Mouse (Mus musculus): ENCODE measurements around the gene Iqgap1. TPM values are rescaled to one million over a fixed set of nuclear protein-coding genes. Genes with fewer than 3 reads are reported as not detected.

The Iqgap1 gene
- total RNA-seq (2014; rRNA removed), result 20.6 and 31.0 TPM in 2 replicates
- 11.3 and 12.3 TPM in 2 replicates for polyA plus RNA-seq (2015; fragmentation: Nextera tagmentation; extraction: Ambion mirVana)

DNA sequence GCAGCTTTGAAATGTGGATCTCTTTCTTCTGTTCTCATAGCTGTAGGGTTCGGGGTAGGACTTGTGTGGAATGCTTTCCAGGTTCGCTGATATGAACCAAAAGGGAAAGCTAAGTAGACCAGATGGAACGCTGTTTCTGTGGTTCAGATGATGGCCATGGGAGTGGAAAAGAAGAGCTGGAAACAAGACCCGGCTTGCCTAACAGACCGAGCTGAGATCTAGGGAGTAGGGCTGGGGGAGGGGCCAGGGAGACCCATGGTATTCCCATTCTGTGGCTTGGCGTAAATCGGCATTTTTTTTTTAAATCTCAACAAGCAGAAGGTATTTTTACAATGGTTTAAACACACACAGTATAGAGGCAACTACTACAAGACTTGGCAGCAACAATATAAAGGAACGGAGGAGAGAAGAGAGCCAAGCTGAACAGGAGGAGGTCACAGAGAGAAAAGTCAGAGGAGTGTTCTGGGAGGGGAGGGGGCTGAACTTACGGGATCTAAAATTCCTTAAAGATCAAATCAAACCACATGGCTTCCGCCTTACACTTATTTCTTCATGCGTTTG lies at the start of gene Iqgap1:
TSS of gene Iqgap1 (minus strand) at position 132 of the 561 bp plus-strand sequence.
- no peak for ATAC-seq (ENCODE audit: low FRiP score)
- TF ChIP-seq CTCF (IDR thresholded peaks at IDR 0.05), result no peak

DNA sequence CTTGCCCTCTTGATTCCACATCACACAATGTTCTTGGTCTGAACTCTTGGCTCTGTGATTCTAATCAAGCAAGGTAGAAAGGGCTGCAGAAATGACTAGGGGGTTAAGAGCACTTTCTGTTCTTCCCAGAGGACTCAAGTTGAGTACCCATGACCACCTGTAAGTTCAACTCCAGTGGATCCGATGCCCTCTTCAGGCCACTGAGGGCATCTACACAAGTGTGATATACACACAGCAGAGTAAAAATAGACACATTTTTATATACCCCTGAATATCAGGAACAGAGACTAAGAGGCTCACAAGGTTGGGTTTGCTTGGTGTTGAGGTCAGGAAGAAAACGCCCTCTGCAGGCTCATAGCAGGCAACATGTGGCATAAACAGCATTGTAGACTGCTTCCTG lies 47.9 kb upstream of the Iqgap1 start:
- Histone ChIP-seq H3K4me1 (ENCODE audit: insufficient read depth, low read length) (no peaks in the 10 kb centered on the region), H3K4me3 (ENCODE audit: low read depth, low read length) (no peak overlapping the region), H3K4me2 (ENCODE audit: low read depth, low read length, poor library complexity, severe bottlenecking) (no peak overlapping the region), H3K9ac (replicated peaks; ENCODE audit: low read length, poor library complexity, severe bottlenecking) (no peak overlapping the region), H3K9me3 (ENCODE audit: low read length) (no peaks in the 10 kb centered on the region), H3K27me3 (ENCODE audit: insufficient read depth, low read length) (no peaks in the 10 kb centered on the region), H3K36me3 (ENCODE audit: insufficient read depth, low read length) (peaks cover 41% of the 10 kb centered on the region), H3K27ac (ENCODE audit: low read depth, low read length) (no peak overlapping the region)
- DNase-seq (ENCODE audit: low spot score) (no peak), ATAC-seq (ENCODE audit: low FRiP score) (no peak)
- WGBS, result 98% methylated on average over 2 of the region's 2 CpGs
- peak; percentile 45 for TF ChIP-seq CTCF (IDR thresholded peaks at IDR 0.05)

More for the DNA sequence above, at the start of gene Iqgap1:
- H3K36me3 ChIP-seq (ENCODE audit: insufficient read depth, low read length), result no peaks in the 10 kb centered on the region
- H3K4me3 ChIP-seq (ENCODE audit: low read depth, low read length), result no peak within 1 kb of the TSS
- WGBS, result 83% methylated on average over 11 of the region's 11 CpGs
- H3K27ac ChIP-seq (ENCODE audit: low read depth, low read length), result no peak within 1 kb of the TSS
- no peaks in the 10 kb centered on the region for H3K4me1 ChIP-seq (ENCODE audit: insufficient read depth, low read length)
- H3K9ac ChIP-seq (replicated peaks; ENCODE audit: low read length, poor library complexity, severe bottlenecking), result no peak within 1 kb of the TSS
- H3K9me3 ChIP-seq (ENCODE audit: low read length), result no peaks in the 10 kb centered on the region
- DNase-seq (ENCODE audit: low spot score), result no peak
- no peaks in the 10 kb centered on the region for H3K27me3 ChIP-seq (ENCODE audit: insufficient read depth, low read length)
- H3K4me2 ChIP-seq (ENCODE audit: low read depth, low read length, poor library complexity, severe bottlenecking), result no peak within 1 kb of the TSS

DNA sequence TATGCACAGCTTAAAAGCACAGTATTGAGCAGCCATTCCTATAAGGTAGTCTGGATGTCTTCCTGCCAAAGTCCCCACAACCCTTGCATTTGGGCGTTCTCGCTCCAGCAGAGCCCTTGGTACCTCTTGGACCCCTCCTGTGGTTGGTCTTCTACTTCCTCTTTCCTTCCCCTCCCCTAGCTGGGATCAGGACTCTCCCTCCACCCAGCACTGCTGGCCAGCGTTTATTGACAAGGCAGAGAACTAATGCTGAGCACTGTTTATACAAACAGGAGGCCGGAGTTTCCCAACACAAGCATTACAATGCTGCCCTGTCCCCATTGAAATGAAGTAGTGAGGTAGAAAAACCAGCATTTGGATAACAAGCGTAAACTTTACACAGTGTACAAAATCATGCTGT lies 47.3 kb upstream of the Iqgap1 start:
- H3K27ac ChIP-seq (ENCODE audit: low read depth, low read length), result no peak overlapping the region
- WGBS, result 81% methylated on average over 5 of the region's 5 CpGs
- no peak for ATAC-seq (ENCODE audit: low FRiP score)

DNA sequence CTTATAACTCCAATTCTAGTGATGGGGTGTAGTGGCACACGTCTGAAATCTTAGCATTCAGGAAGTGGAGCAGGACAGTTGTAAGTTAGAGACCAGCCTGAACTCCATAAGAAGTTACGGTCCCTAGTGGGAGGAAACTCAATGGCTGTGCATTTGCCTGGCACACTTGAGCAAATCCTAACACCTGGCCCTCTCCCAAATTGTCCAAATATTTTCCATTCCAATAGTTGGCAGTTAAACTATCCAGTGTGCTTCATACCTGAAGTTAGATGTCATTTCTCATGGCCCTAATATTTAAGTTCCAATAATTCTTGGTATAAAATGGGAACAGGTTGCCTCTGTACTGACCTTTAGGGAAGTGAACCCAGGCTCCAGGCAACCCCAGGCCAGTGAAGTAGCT lies 42.9 kb upstream of the Iqgap1 start:
- peaks cover 35% of the 10 kb centered on the region for H3K36me3 ChIP-seq (ENCODE audit: insufficient read depth, low read length)
- no peak for TF ChIP-seq CTCF (IDR thresholded peaks at IDR 0.05)
- H3K9ac ChIP-seq (replicated peaks; ENCODE audit: low read length, poor library complexity, severe bottlenecking), result no peak overlapping the region
- H3K27ac ChIP-seq (ENCODE audit: low read depth, low read length), result no peak overlapping the region
- H3K27me3 ChIP-seq (ENCODE audit: insufficient read depth, low read length), result no peaks in the 10 kb centered on the region
- 93% methylated on average over 2 of the region's 2 CpGs for WGBS
- DNase-seq (ENCODE audit: low spot score) (no peak), ATAC-seq (ENCODE audit: low FRiP score) (no peak)
- H3K9me3 ChIP-seq (ENCODE audit: low read length), result no peaks in the 10 kb centered on the region
- no peak overlapping the region for H3K4me2 ChIP-seq (ENCODE audit: low read depth, low read length, poor library complexity, severe bottlenecking)
- no peak overlapping the region for H3K4me3 ChIP-seq (ENCODE audit: low read depth, low read length)
- H3K4me1 ChIP-seq (ENCODE audit: insufficient read depth, low read length), result peaks cover 4% of the 10 kb centered on the region; the same call in 1 of the 2 replicates

More for the DNA sequence above, 47.3 kb upstream of the Iqgap1 start:
- TF ChIP-seq CTCF (IDR thresholded peaks at IDR 0.05), result no peak
- H3K9me3 ChIP-seq (ENCODE audit: low read length), result no peaks in the 10 kb centered on the region
- H3K4me1 ChIP-seq (ENCODE audit: insufficient read depth, low read length), result no peaks in the 10 kb centered on the region
- no peak overlapping the region for H3K9ac ChIP-seq (replicated peaks; ENCODE audit: low read length, poor library complexity, severe bottlenecking)
- H3K4me3 ChIP-seq (ENCODE audit: low read depth, low read length), result no peak overlapping the region
- DNase-seq (ENCODE audit: low spot score), result no peak
- H3K36me3 ChIP-seq (ENCODE audit: insufficient read depth, low read length), result peaks cover 42% of the 10 kb centered on the region
- no peaks in the 10 kb centered on the region for H3K27me3 ChIP-seq (ENCODE audit: insufficient read depth, low read length)
- H3K4me2 ChIP-seq (ENCODE audit: low read depth, low read length, poor library complexity, severe bottlenecking), result no peak overlapping the region

DNA sequence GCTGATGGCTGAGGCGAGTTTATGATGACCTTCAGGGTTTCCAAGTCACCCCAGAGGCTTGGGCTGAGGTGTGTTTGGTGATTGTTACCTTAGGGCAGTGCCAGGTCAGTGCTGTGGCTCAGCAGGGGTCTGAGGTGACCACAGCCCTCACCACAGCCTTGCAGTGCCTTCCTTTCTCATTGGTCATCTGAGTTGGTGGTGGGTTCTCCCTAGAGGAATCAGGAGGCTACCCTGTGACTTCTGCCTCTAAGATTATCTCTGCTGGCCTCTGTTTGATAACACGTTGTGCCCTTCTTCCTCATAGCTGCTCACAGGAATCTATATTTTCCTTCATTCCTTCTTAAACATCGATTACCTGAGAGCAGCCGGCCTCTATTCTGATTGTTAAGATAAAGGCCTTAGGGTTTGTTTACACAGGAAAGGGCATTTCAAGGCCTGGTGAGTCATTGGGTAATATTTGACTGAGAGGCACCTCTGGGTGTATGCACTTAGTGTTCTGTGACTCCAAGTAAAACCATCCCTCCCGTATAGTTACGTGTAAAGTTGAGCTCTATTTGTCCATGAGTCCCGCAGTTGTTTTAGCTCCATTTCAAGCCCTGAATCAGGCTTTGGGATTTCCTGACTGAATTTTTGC lies 40.9 kb upstream of the Iqgap1 start:
- DNase-seq (ENCODE audit: low spot score), result no peak
- no peaks in the 10 kb centered on the region for H3K9me3 ChIP-seq (ENCODE audit: low read length)
- no peaks in the 10 kb centered on the region for H3K27me3 ChIP-seq (ENCODE audit: insufficient read depth, low read length)
- peaks cover 35% of the 10 kb centered on the region for H3K36me3 ChIP-seq (ENCODE audit: insufficient read depth, low read length)
- no peak overlapping the region for H3K27ac ChIP-seq (ENCODE audit: low read depth, low read length)
- H3K4me1 ChIP-seq (ENCODE audit: insufficient read depth, low read length), result peaks cover 8% of the 10 kb centered on the region; the same call in 1 of the 2 replicates
- no peak overlapping the region for H3K4me2 ChIP-seq (ENCODE audit: low read depth, low read length, poor library complexity, severe bottlenecking)
- no peak for TF ChIP-seq CTCF (IDR thresholded peaks at IDR 0.05)
- ATAC-seq (ENCODE audit: low FRiP score), result no peak
- WGBS, result 86% methylated on average over 7 of the region's 7 CpGs
- H3K9ac ChIP-seq (replicated peaks; ENCODE audit: low read length, poor library complexity, severe bottlenecking), result no peak overlapping the region
- H3K4me3 ChIP-seq (ENCODE audit: low read depth, low read length), result no peak overlapping the region

DNA sequence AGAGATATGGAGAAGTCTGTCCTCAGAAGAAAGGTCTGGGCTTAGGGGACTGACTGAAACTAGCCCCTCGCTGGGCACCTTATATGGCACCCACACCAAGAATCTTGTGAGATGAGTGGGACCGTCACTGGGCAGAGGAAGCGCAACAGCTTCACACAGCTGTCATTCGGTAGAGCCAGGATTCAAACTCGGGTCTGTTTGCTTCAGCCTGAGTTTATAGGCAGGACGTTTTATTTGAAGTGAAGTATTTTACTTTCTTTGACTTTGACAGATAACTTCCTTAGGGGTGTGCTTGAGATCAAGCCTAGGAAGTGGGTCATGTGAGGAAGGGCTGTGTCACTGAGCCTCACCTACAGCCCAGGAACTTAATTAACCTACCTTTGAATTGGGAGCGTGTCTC lies 39.7 kb upstream of the Iqgap1 start:
- 97% methylated on average over 7 of the region's 7 CpGs for WGBS
- H3K9ac ChIP-seq (replicated peaks; ENCODE audit: low read length, poor library complexity, severe bottlenecking), result no peak overlapping the region
- peaks cover 8% of the 10 kb centered on the region; the same call in 1 of the 2 replicates for H3K4me1 ChIP-seq (ENCODE audit: insufficient read depth, low read length)
- no peaks in the 10 kb centered on the region for H3K27me3 ChIP-seq (ENCODE audit: insufficient read depth, low read length)
- ATAC-seq (ENCODE audit: low FRiP score) (no peak), DNase-seq (ENCODE audit: low spot score) (no peak)
- H3K36me3 ChIP-seq (ENCODE audit: insufficient read depth, low read length), result peaks cover 32% of the 10 kb centered on the region
- no peak overlapping the region for H3K27ac ChIP-seq (ENCODE audit: low read depth, low read length)
- no peak for TF ChIP-seq CTCF (IDR thresholded peaks at IDR 0.05)
- no peak overlapping the region for H3K4me2 ChIP-seq (ENCODE audit: low read depth, low read length, poor library complexity, severe bottlenecking)
- H3K9me3 ChIP-seq (ENCODE audit: low read length), result no peaks in the 10 kb centered on the region
- H3K4me3 ChIP-seq (ENCODE audit: low read depth, low read length), result no peak overlapping the region
